Mouse (Mus musculus): Measurements from ENCODE around the gene Gm960. TPM values are rescaled to one million over a fixed set of nuclear protein-coding genes. Genes with fewer than 3 reads are reported as not detected.
A peak's percentile ranks its signal among the peaks of the same experiment; 100 is the strongest.

Gene Gm960
- polyA plus RNA-seq, 2 experiments, result 0.20 TPM; not detected in 1

DNA sequence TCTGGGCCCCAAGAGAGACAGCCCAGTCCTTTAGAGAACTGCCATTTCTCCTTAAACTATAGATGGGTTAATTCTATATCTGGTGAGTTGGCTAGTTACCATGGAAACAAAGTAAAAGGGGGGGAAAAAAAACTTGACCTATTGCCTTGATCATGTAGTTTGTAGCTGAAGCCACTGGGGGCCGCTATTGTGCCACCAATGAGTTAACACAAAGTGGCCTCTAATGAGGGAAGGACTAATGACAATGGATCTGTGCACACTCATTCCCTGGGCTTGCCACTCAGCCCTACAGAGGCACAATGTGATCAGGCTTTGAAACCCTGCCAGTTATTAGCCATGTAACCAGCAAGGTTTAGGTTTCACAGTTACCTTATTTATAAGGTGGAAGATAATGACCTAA, 69.6 kb downstream of the Gm960 start:
- Histone ChIP-seq H3K9ac (replicated peaks) (no peak overlapping the region), H3K4me1 (replicated peaks; ENCODE audit: control insufficient read depth in 2 of 2, insufficient read depth in 2 of 2, low read length in 1 of 2) (peaks cover 5 to 17% of the 10 kb centered on the region in 2 experiments; a peak in 3 of 4 replicates), H3K9me3 (ENCODE audit: control insufficient read depth, low read length) (no peaks in the 10 kb centered on the region), H3K27me3 (ENCODE audit: control insufficient read depth, insufficient read depth, low read length) (no peaks in the 10 kb centered on the region), H3K4me2 (ENCODE audit: low read depth) (no peak overlapping the region), H3K4me3 (ENCODE audit: insufficient read depth in 1 of 2, low read depth in 2 of 2, low read length in 2 of 2) (no peak overlapping the region), H3K27ac (no peak overlapping the region), H3K36me3 (replicated peaks; ENCODE audit: control insufficient read depth, insufficient read depth, low read depth) (no peaks in the 10 kb centered on the region)
- no peak for ATAC-seq (ENCODE audit: insufficient read depth)
- peak; percentile 85 for TF ChIP-seq CTCF (IDR thresholded peaks at IDR 0.05; ENCODE audit: low read depth)
- no peak for TF ChIP-seq EP300 (IDR thresholded peaks at IDR 0.05; ENCODE audit: low read depth)
- peak; percentile 54 to 66 (median 61) for DNase-seq (ENCODE audit: low read depth in 3 of 3, low spot score in 3 of 3)
- 0% methylated on average over 1 of the region's 1 CpGs for WGBS (ENCODE audit: insufficient replicate concordance)

DNA sequence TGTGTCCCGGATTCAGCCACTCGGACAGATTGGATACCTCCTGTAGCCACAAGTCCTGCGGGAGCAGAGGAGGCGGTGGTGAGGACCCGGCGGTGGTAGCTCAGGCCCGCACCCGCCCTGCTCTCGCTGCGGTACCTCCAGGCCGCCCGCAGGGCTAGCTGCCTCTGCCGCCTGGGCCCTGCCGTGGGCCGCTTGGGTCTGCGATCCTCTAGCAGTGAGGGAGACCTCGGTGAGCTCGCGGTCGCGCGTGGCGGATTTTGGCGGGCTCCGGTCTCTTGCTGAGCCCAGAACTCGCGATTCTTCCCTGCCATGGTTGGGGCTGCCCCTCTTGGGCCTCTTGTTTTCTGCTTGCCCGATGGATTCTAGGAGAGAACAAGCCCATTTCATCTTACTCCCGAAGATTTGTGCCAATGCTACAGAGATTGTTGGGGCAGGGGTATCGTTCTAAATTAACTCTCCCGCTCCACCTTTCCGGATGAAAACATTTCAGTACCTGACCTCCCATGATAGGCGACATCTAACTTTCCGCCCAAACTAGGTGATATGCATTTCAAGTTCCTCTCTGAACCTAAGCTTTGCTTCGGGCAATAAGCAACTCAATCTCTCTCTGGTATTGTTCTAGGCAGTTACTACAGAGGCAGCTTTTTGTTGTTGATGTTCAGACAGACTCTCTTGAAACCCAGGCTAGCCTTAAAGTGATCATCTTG, 72.5 kb downstream of the Gm960 start:
- TF ChIP-seq CTCF (IDR thresholded peaks at IDR 0.05; ENCODE audit: low read depth), result 0 out of 2 replicates have a peak, but pooled peaks have one; percentile 12
- TF ChIP-seq EP300 (IDR thresholded peaks at IDR 0.05; ENCODE audit: low read depth), result no peak
- WGBS (ENCODE audit: insufficient replicate concordance), result under 1% methylated on average over 35 of the region's 35 CpGs
- Histone ChIP-seq H3K36me3 (replicated peaks; ENCODE audit: control insufficient read depth, insufficient read depth, low read depth) (no peaks in the 10 kb centered on the region; the same call in none of the 2 replicates), H3K4me3 (ENCODE audit: insufficient read depth in 1 of 2, low read depth in 2 of 2, low read length in 2 of 2) (peak overlapping the region; percentile 81 to 88), H3K4me1 (replicated peaks; ENCODE audit: control insufficient read depth in 2 of 2, insufficient read depth in 2 of 2, low read length in 1 of 2) (peaks cover 5 to 17% of the 10 kb centered on the region in 2 experiments; a peak in 3 of 4 replicates), H3K27ac (peak overlapping the region; percentile 72), H3K9me3 (ENCODE audit: control insufficient read depth, low read length) (no peaks in the 10 kb centered on the region), H3K27me3 (ENCODE audit: control insufficient read depth, insufficient read depth, low read length) (no peaks in the 10 kb centered on the region), H3K4me2 (ENCODE audit: low read depth) (peak overlapping the region; percentile 85), H3K9ac (replicated peaks) (peak overlapping the region; percentile 82)
- DNase-seq (ENCODE audit: low read depth in 3 of 3, low spot score in 3 of 3), result peak in 2 of 3 experiments; percentile 20 to 41
- ATAC-seq (ENCODE audit: insufficient read depth), result peak; percentile 73

DNA sequence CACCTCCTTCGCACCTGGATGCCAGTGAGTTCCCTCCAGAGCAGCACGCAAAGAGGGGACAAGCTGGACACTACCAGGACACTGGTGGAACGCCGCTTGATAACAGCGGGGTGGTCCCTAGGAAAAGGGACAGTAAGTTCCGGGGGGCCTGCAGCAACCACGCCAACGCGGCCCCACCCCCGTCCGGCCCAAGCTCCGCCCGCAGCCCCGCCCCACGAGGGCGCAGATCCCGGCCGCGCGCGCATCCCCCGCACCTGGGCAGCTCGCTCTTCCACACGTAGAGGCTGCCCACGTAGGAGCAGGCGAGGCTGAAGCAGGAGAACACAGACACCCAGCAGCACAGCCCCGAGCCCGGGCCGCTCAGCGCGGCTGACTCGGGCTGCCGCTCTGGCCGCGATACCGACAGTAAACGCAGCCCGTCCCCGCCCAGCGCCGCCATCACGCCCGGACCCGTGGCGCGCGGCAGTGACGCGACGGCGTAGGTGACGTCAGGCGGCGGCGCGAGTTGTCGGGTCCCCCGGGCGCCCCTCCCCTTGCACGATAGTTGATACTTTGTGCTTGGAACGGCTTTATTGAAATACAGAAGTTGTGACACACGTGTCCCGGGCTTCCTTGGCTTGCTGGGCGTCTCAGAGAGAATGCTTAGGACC, 73.2 kb downstream of the Gm960 start, which contains the start of gene Rce1:
Gene Rce1, minus strand, starts transcription at position 463 of the 650 bp plus-strand sequence.
- under 1% methylated on average over 64 of the region's 64 CpGs for WGBS (ENCODE audit: insufficient replicate concordance)
- TF ChIP-seq CTCF (IDR thresholded peaks at IDR 0.05; ENCODE audit: low read depth) (no peak), EP300 (IDR thresholded peaks at IDR 0.05; ENCODE audit: low read depth) (no peak)
- Histone ChIP-seq H3K9ac (replicated peaks) (peak within 1 kb of the TSS; percentile 82), H3K27me3 (ENCODE audit: control insufficient read depth, insufficient read depth, low read length) (no peaks in the 10 kb centered on the region), H3K36me3 (replicated peaks; ENCODE audit: control insufficient read depth, insufficient read depth, low read depth) (no peaks in the 10 kb centered on the region; the same call in none of the 2 replicates), H3K27ac (peak within 1 kb of the TSS; percentile 72), H3K4me2 (ENCODE audit: low read depth) (peak within 1 kb of the TSS; percentile 85), H3K4me3 (ENCODE audit: insufficient read depth in 1 of 2, low read depth in 2 of 2, low read length in 2 of 2) (peak within 1 kb of the TSS; percentile 81 to 88), H3K9me3 (ENCODE audit: control insufficient read depth, low read length) (no peaks in the 10 kb centered on the region), H3K4me1 (replicated peaks; ENCODE audit: control insufficient read depth in 2 of 2, insufficient read depth in 2 of 2, low read length in 1 of 2) (peaks cover 5 to 17% of the 10 kb centered on the region in 2 experiments; a peak in 3 of 4 replicates)
- DNase-seq (ENCODE audit: low read depth in 3 of 3, low spot score in 3 of 3), result peak; percentile 78 to 79 (median 78)
- ATAC-seq (ENCODE audit: insufficient read depth), result peak; percentile 91

DNA sequence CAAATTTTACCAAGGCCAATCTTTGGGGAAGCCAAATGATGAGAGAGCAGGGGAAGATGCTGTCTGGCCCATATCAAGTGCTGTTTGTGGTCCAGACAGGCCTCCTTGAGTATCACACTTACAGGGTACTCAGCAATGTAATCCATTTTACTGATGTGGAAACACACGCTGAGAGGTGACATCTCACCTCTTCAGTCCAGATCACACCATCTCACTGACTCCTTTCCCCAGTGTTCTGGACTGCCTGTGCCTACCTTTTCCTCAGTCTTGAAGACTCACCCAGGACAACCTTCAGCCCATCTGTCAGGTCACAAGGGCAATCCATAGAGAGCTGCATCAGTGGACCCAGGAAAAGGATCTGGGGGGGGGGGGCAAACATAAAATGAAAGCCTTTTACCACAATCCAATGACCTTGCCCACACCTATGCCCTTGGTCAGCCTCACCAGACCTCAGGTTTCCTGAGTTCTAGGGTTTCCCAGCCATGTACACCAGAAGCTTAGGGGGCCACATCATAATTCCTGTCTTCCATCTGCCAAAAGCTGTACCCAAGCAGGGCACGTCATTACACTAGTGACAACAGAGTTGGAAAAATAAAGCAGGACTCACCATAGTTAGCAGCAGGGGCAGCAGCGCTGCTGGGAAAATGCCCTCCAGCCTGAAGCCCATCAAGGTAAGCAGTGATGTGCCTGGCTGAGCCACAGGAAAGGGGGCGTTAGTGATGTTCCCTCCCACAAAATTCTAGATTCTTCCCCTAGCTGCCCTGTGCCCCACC, 73.9 kb downstream of the Gm960 start:
- H3K27me3 ChIP-seq (ENCODE audit: control insufficient read depth, insufficient read depth, low read length), result no peaks in the 10 kb centered on the region
- peak overlapping the region; percentile 85 for H3K4me2 ChIP-seq (ENCODE audit: low read depth)
- no peaks in the 10 kb centered on the region for H3K9me3 ChIP-seq (ENCODE audit: control insufficient read depth, low read length)
- WGBS (ENCODE audit: insufficient replicate concordance), result 32% methylated on average over 4 of the region's 4 CpGs
- peak overlapping the region; percentile 81 to 88 for H3K4me3 ChIP-seq (ENCODE audit: insufficient read depth in 1 of 2, low read depth in 2 of 2, low read length in 2 of 2)
- H3K4me1 ChIP-seq (replicated peaks; ENCODE audit: control insufficient read depth in 2 of 2, insufficient read depth in 2 of 2, low read length in 1 of 2), result peaks cover 5 to 17% of the 10 kb centered on the region in 2 experiments; a peak in 3 of 4 replicates
- DNase-seq (ENCODE audit: low read depth in 3 of 3, low spot score in 3 of 3), result no peak
- TF ChIP-seq EP300 (IDR thresholded peaks at IDR 0.05; ENCODE audit: low read depth), result no peak
- no peak for TF ChIP-seq CTCF (IDR thresholded peaks at IDR 0.05; ENCODE audit: low read depth)
- H3K27ac ChIP-seq, result no peak overlapping the region
- H3K36me3 ChIP-seq (replicated peaks; ENCODE audit: control insufficient read depth, insufficient read depth, low read depth), result no peaks in the 10 kb centered on the region; the same call in none of the 2 replicates
- peak; percentile 8 for ATAC-seq (ENCODE audit: insufficient read depth)
- H3K9ac ChIP-seq (replicated peaks), result peak overlapping the region; percentile 82

Measured in liver, embryonic 14.5 days (tissue).